Mouse (Mus musculus) ovary, adult 18-20 months (tissue): Measurements from ENCODE around the gene Nfu1.

Experiments
- DNase-seq: peaks from one replicate; pipeline ENCODE4 v3.0.0; 2022; ENCODE audit warnings: low spot score, mixed read lengths

Nfu1 gene

GRCm38 (mm10) chr6:87075092-87075685 is 66.2 kb downstream of the Nfu1 start:
- DNase-seq, result no peak
